Mouse (Mus musculus) gastrocnemius, adult 2 months (tissue): ENCODE measurements around the gene Ppm1h. TPM values are rescaled to one million over a fixed set of nuclear protein-coding genes. Genes with fewer than 3 reads are reported as not detected.

Experiments used
- DNase-seq: peaks from one replicate; pipeline ENCODE4 v3.0.0; 2022
- H3K27ac ChIP-seq: fragments of 200-600 bp; 2 replicates; pipeline ENCODE4 v1.8.1; 2022; ENCODE audit warnings: mild to moderate bottlenecking
- H3K4me3 ChIP-seq: fragments of 200-600 bp; 2 replicates; pipeline ENCODE4 v1.8.1; 2022; ENCODE audit warnings: mild to moderate bottlenecking, moderate library complexity
- CTCF ChIP-seq: fragments of 200-600 bp; IDR thresholded peaks from 2 replicates; pipeline ENCODE4 v1.8.1; 2022; ENCODE audit warnings: antibody characterized with exemption, mild to moderate bottlenecking, moderate library complexity
- intact Hi-C: fragments of 180-260 bp; cut with DNase I; formaldehyde crosslinking; loops from one replicate; pipeline ENCODE4 v1.15.1; 2025
- total RNA-seq, 2 experiments: library from RNA; stranded (reverse); gene quantifications; 2 replicates each; pipeline ENCODE4 v1.2.3; 2021

Ppm1h gene
- total RNA-seq, 2 experiments from 2014 or later = 1.2 to 2.0 TPM

DNA sequence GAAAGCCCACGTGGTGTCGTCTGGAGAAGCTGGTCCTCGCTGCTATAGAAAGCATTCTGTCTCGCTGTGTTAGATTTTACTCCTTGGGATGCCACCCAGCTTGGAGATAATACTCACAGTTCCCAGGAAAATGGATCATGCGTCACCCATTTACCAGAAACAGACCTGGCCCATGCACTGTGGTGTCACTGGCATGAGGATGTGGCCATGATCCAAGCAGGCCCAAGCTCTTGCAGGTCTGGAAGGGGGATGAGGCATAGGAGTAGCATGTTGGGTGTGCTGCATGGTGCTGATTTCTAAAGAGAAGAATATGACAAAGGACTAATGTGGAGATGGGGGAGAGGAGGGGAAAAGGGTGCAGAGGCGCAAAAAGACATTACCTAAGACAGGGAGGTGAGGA, 141.2 kb downstream of the Ppm1h start:
- Histone ChIP-seq H3K4me3 (no peak overlapping the region), H3K27ac (no peak overlapping the region)
- no peak for DNase-seq
- TF ChIP-seq CTCF = no peak
- intact Hi-C loops = loop anchor here (5.0 kb wide), 1 partner anchor 62 kb away; no protein-coding TSS in a partner anchor

DNA sequence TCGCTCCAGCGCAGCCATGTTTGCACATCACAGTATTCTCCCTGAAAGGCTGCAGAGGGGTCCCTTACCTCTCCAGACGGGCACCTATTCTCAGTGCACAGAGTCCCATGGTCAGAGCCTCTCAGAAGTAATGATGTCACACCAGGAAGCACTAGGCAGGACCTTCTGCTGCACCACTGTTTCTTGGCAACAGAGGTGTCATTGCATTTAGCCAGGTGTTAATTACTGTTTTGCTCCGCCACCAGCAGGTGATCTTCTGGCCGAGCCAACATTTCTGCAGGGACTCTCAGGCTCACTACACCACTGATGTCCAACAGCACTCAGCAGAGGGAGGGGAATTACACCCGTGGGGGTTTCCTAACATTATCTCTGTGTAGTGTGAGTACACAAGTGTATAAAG, 143.0 kb downstream of the Ppm1h start:
- no peak for DNase-seq
- Histone ChIP-seq H3K27ac (no peak overlapping the region), H3K4me3 (no peak overlapping the region)
- intact Hi-C loops = no loop called here
- no peak for TF ChIP-seq CTCF

DNA sequence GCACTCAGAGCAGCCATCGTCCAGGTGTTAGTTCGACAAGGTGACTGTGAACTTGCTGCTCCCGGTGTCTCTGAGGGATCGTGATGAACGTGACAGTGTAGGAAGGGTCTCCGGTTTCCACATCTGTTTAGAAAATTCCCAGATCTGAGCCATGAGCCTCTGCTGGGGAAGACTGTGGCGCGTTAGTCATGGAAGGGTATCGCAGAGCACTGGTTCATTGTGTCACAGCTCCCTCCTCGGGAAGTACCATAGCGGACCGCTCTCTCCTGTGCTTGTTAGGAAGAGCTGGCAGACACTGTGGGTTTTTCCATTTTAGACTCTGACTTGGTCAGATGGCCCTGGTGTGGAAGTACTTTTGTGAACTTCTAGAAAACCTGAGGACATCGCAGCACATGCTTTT, 145.1 kb downstream of the Ppm1h start:
- intact Hi-C loops = no loop called here
- no peak overlapping the region for H3K4me3 ChIP-seq
- no peak overlapping the region for H3K27ac ChIP-seq
- no peak for TF ChIP-seq CTCF
- no peak for DNase-seq

DNA sequence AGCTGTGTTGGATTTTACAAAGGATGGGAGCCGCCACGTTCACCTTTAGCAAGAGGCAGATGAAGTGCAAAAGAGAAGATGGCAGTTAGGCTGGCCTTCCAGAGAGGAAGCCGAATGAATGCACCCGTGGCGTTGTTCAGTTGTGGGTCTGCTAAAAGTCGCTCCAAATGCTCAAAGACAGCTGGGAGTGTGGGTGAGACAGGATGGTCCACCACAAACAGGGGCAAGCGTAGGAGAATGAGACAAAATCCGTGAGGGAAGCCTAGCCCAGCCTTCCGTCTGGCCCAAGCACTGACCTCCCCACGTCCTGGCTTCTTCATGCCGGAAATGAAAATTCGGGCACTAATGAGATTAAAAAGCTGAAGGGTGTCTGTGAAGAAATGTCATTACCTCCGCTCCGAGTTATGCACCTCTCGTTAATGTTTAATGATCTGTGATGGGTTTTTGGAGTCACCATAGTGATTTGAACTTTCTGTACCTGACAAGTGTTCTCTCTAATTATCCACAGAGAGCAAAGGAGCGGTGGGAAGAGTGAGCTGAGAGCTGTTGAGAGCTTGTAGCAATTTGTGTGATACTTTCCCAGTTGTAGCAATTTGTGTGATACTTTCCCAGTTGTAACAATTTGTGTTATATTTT, 148.3 kb downstream of the Ppm1h start:
- intact Hi-C loops = no loop called here
- no peak overlapping the region for H3K27ac ChIP-seq
- no peak for TF ChIP-seq CTCF
- no peak overlapping the region for H3K4me3 ChIP-seq
- DNase-seq = no peak

DNA sequence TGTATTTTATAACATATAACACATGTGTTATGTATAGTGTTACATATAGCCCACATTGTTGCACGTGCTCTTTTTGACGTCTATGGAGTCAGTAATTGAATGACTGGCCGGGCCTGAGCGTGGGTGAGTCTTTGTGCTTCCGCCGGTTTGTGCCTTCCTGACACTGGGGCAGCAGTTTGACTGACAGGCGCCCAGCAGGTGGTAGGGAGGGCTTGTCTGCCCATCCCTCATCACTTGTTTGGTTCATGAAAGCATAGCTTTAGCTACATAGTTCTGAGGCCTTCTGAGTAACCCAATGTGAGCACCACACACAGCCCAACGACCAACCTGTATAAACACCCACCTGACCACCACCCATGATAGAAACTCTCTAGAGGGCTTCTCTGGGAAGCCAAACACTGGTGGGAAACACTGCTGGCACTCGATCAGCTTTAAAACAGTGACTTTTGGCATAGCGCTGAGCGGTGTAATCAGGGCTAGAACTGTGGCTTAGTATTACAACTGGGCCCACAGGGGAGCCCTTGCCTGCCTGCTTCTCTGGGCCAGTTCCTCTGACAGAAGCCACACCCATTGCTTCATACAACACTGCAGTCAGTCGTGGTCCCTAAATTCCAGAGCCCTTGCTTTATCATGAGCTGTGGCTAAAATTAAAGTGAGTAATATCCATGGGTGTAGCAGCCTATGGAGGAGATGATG, 149.3 kb downstream of the Ppm1h start:
- intact Hi-C loops = no loop called here
- H3K27ac ChIP-seq = no peak overlapping the region
- no peak for TF ChIP-seq CTCF
- H3K4me3 ChIP-seq = no peak overlapping the region
- DNase-seq = no peak

DNA sequence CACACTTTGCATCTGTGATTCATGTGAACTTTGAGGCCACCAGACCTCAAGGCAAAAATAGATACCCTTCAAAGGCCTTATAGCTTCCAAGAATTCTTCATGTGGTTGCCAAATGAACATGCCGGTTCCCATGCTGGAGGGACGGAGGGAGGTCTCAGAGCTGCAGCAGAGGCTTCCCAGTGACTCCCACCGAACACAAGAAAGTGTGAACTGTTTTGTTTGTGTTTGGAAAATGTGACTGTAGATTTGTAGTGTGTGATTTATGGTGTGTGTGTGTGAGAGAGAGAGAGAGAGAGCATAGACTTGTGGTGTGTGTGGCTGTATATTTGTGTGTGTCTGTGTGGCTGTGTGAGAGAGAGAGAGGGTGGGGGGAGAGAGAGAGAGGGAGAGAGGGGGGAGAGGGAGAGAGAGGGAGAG, 151.2 kb downstream of the Ppm1h start:
- intact Hi-C loops = no loop called here
- no peak for TF ChIP-seq CTCF
- no peak for DNase-seq
- H3K4me3 ChIP-seq = peak overlapping the region; percentile 41
- H3K27ac ChIP-seq = peak overlapping the region; percentile 60

DNA sequence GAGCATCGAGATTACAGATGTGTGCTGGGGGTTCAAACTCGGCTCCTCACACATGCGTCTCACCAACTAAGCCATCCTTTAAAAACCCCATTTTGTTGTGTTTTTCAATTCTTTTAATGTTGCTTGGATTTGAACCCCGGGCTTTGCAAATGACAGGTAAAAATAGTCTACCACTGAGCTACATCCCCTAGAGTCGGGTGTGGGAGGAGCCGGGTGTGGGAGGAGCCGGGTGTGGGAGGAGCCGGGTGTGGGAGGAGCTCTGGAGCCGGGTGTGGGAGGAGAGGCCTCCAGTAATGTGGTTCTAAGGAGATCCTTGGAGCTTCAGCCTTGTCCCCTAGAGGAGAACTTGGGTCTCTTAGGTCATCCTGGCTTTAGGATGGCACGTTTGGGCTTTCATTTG, 152.1 kb downstream of the Ppm1h start:
- intact Hi-C loops = no loop called here

DNA sequence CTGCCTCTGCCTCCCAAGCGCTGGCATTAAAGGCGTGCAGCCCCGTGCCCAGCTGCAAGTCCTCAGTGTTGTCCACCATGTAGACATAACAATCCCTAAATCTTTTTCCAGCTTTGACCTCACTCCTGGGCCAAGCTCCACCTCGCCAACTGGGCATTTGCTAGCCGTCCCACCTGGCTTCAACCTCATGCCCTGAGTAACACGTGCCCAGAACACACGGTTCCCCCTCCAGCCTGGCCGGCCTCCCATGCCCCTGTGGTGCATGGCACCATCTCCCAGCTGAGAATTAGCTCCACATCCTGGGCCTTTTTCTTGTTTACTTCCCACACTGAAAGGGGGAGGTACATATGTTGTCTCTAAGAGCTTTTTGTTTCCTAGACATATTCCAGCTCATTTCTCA, 163.5 kb downstream of the Ppm1h start:
- Histone ChIP-seq H3K27ac (peak overlapping the region; percentile 84), H3K4me3 (peak overlapping the region; percentile 61)
- intact Hi-C loops = no loop called here
- no peak for TF ChIP-seq CTCF
- DNase-seq = peak; percentile 71

More for the DNA sequence above, 152.1 kb downstream of the Ppm1h start:
- Histone ChIP-seq H3K4me3 (no peak overlapping the region), H3K27ac (no peak overlapping the region; the same call in 1 of the 2 replicates)
- no peak for DNase-seq
- TF ChIP-seq CTCF = no peak

DNA sequence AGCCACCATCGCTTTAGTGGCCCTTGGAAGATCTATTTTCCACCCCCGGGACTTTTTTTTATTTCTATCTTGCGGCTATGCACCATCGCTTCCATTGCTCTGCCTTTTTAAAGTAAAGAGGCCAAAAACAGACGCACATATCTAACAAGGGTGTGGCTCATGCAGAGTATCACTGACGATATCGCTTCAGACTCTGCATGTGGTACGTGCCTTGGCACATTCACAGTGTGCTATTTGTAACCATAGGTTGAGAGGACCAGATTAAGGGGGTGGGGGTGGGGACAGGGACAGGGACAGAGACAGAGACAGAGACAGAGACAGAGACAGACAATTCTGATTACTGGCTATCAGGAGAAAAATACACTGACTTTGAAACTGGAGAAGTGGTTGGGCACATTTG, 164.4 kb downstream of the Ppm1h start:
- DNase-seq = peak; percentile 58
- H3K27ac ChIP-seq = peak overlapping the region; percentile 84
- H3K4me3 ChIP-seq = peak overlapping the region; percentile 61
- intact Hi-C loops = no loop called here
- no peak for TF ChIP-seq CTCF

DNA sequence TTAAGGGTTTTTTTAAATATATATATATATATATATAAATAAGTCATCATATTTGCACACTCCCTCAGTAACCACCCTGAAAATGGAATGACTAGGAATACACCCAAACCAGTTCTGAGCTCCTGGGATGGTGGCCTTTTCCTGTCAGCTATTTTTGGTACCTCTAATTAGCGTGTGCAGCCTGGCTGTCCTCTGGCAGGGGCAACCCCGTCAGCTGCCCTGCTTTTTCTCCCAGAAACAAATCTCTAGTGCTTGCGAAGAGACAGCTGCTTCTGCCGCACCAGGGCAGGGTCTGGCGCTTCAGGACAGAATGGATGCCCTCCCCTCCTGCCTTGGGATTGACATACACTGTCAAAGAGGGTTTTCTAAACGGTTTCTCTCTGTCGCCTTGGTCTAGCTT, 166.9 kb downstream of the Ppm1h start:
- DNase-seq = peak; percentile 67
- Histone ChIP-seq H3K27ac (peak overlapping the region; percentile 88), H3K4me3 (peak overlapping the region; percentile 46)
- intact Hi-C loops = loop anchor here (5.0 kb wide), 1 partner anchor 47 kb away; no protein-coding TSS in a partner anchor
- no peak for TF ChIP-seq CTCF

DNA sequence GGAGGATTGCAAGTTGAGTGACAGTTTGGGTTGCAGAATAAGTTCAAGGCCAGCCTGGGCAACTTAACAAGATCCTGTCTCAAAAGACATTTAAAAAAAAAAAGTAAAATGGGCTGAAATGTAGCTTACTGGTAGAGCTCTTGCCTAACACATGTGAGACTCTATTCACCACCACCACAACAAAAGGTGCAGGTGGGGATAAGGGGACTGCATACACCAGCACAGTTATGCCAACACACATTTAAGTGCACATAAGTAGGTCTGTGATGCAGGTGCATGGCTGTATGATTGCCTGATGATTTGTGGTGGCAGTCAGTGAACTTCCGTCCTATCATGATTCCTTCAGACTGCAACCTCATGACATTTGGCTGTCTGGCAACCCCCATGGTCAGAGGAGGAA, 167.9 kb downstream of the Ppm1h start:
- intact Hi-C loops = loop anchor here (5.0 kb wide), 1 partner anchor 46 kb away; no protein-coding TSS in a partner anchor
- TF ChIP-seq CTCF = no peak
- Histone ChIP-seq H3K27ac (peak overlapping the region; percentile 88), H3K4me3 (no peak overlapping the region)
- no peak for DNase-seq

DNA sequence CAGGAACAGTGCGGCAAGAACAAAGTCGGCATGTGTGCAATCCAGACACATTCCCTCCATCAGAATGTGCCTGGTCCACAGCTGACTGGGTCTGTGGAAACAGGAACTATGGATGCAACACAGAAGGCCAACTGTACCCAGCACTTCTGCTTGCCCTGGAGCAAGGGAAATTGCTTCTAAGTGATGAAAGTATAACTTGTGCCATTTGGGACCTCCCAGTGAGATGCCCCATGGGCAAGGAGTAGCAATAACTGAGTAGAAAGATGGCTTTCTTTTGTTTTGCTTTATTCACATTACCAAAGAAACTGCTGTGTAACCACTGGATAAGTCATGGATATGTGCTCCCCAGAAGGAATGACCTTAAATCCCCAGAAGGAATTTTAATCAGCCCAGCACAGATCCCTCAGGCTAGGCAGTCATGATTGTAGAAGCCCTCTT, 169.5 kb downstream of the Ppm1h start:
- H3K27ac ChIP-seq = peak overlapping the region; percentile 41
- DNase-seq = no peak
- intact Hi-C loops = loop anchor here (5.0 kb wide), 1 partner anchor 44 kb away; no protein-coding TSS in a partner anchor
- no peak for TF ChIP-seq CTCF
- no peak overlapping the region for H3K4me3 ChIP-seq
